Mouse (Mus musculus): ENCODE measurements around the gene Nup43. TPM values are rescaled to one million over a fixed set of nuclear protein-coding genes. Genes with fewer than 3 reads are reported as not detected.

Gene Nup43
- polyA plus RNA-seq, 1 experiment from 2014 or later = 90.2 TPM

DNA sequence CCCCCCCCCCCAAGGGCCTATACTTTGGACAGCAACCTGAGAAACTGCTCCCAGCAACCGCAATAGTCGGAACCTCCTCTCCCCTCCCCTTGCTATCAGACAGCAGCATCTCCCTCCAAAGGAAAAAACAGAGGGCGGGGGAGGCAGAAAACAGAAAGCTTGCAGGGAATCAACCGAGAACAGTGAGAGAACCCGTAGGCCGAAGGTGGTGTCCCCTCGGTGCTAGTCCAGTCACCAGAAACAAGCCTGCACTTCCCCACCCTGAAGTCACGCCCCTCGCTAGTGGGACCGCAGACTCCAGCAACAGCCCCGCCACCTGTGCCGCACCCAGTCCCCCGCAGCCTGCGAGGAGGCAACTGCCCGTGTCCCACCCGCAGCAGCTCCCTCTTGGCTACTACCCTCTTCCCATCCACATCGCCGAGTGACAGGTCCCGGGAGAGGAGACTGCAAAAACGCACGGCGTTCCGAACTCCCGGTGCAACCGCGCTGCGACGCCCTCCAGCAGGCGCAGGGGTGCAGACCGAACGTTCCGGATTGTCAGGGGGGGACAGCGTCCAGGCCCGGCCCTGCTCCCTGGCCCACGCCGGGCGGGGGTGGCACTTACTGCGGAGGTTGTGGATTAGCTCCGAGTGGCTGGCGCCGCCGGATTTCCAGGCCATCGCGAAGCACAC, 4.7 kb upstream of the Nup43 start:
- Histone ChIP-seq H3K36me3 (no peaks in the 10 kb centered on the region), H3K27me3 (ENCODE audit: low read depth, poor library complexity, severe bottlenecking) (no peaks in the 10 kb centered on the region), H3K9me3 (replicated peaks) (no peaks in the 10 kb centered on the region), H3K4me3 (peak overlapping the region; percentile 92), H3K27ac (replicated peaks) (peak overlapping the region; percentile 94), H3K4me1 (peaks cover 14% of the 10 kb centered on the region)
- no peak for DNase-seq (ENCODE audit: low spot score)
- under 1% methylated on average over 44 of the region's 44 CpGs for WGBS

DNA sequence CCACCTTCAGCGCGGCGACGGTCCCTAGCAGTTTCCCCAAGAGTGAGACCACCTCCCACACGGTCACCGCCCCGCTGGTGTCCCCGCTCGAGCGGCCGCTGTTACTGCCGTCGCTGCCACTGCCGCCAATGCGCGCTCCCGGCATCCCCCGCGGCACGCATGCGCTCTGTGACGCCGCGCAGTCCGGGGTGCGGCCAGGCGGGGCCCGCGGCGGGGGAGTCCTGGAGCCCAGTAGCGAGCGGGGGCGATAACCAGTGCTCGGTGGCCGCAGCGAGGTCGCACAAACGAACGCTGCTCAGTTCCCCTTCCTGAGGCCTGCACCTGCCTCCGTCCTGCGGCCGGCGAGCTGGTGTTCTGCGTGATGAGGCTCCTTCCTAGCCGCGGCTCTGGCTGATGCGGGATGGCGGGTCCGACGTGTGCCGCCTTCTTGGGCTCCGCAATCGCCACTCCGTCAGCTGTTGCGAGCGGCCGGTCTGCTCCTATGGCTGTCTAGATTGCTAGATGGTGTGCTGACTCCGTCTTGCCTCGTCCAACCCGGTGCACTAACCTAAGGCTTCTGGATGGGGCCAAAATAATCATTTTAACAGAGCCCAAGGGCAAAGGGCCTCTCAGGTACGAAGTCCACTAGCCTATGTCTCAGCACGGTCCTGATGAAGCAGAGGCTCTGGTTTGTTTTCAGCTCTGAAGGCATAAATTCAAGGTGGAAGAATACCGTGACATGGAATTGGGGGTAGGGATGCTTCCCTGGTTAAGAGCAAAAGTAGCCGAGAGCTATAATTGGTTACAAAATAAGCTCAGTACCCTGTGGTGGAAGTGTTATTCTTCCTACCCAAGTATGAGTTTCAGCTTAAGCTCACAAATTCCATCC, 3.9 kb upstream of the Nup43 start:
- WGBS = 2% methylated on average over 64 of the region's 64 CpGs
- Histone ChIP-seq H3K4me3 (peak overlapping the region; percentile 92), H3K27ac (replicated peaks) (peak overlapping the region; percentile 94), H3K36me3 (no peaks in the 10 kb centered on the region), H3K9me3 (replicated peaks) (no peaks in the 10 kb centered on the region), H3K27me3 (ENCODE audit: low read depth, poor library complexity, severe bottlenecking) (no peaks in the 10 kb centered on the region), H3K4me1 (peaks cover 21% of the 10 kb centered on the region)
- peak; percentile 90 for DNase-seq (ENCODE audit: low spot score)

DNA sequence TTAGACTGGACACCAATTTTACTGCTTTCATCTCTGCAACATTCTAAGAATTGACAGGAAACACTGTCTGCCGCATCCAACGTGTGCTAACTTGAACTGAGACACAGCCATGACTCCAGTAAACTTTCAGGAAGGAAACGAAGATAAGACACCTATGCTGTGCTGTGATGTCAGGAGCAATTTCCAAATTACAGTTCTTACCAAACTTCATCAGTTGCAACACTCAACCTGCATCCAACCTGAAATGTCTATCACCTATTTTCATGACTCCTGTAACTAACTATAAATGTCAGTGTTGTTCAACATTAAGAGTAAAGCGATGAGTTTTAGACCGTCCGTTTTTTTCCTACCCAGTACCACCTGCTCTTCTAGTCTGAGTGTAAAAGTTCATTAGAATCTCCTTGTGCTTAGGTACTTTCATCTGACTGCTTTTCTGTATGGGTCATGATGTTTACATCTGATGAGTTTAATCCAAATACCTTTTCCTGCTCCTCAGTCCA, 3.2 kb upstream of the Nup43 start:
- H3K4me1 ChIP-seq = peaks cover 24% of the 10 kb centered on the region
- peak overlapping the region; percentile 92 for H3K4me3 ChIP-seq
- 78% methylated on average over 6 of the region's 6 CpGs for WGBS
- H3K9me3 ChIP-seq (replicated peaks) = no peaks in the 10 kb centered on the region
- no peak for DNase-seq (ENCODE audit: low spot score)
- no peaks in the 10 kb centered on the region for H3K27me3 ChIP-seq (ENCODE audit: low read depth, poor library complexity, severe bottlenecking)
- H3K36me3 ChIP-seq = no peaks in the 10 kb centered on the region
- 0 out of 2 replicates have a peak overlapping the region, but pooled peaks have one; percentile 94 for H3K27ac ChIP-seq (replicated peaks)

DNA sequence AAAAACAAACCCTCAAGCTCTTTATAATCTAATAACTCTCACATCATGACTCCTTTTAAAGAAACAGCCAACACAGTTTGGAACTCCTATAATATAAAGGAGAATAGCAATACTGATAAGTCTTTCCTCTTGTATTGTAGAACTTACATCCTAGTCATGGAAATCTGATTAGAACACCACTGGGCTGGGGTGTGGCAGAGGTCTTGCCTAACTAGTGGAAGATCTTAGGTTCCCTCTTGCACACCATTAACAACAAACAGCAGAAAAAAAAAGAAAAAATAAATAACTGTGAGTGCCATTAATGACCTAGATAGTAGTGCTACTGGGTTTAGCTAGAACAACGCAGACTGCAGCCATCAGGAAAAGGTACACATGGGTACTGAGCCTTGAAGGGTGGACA, 2.4 kb upstream of the Nup43 start:
- Histone ChIP-seq H3K4me3 (no peak overlapping the region), H3K36me3 (peaks cover 6% of the 10 kb centered on the region), H3K27ac (replicated peaks) (no peak overlapping the region), H3K4me1 (peaks cover 24% of the 10 kb centered on the region), H3K27me3 (ENCODE audit: low read depth, poor library complexity, severe bottlenecking) (no peaks in the 10 kb centered on the region), H3K9me3 (replicated peaks) (no peaks in the 10 kb centered on the region)
- DNase-seq (ENCODE audit: low spot score) = no peak
- 89% methylated on average over 1 of the region's 1 CpGs for WGBS

DNA sequence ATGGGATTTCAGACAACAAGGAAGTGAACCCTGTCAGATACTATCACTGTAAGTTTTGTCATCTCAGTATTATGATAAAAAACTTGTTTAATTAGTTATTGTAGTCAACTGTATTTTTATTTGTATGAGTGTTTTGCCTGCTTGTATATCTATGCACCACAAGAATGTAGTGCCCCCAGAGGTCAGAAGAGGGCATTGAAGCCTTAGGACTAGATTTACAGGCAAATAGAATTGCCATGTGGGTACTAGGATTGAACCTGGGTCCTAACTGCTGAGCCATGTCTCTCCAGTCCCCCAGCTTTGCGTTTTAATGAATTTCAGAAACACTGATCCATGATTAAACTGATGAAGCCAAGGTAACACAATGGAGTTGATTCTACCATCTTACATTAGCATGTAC, 6.4 kb downstream of the Nup43 start:
- WGBS = 83% methylated on average over 1 of the region's 1 CpGs
- H3K27ac ChIP-seq (replicated peaks) = no peak overlapping the region
- H3K36me3 ChIP-seq = peaks cover 85% of the 10 kb centered on the region
- H3K27me3 ChIP-seq (ENCODE audit: low read depth, poor library complexity, severe bottlenecking) = no peaks in the 10 kb centered on the region
- H3K4me3 ChIP-seq = no peak overlapping the region
- no peak for DNase-seq (ENCODE audit: low spot score)
- H3K4me1 ChIP-seq = peaks cover under 1% of the 10 kb centered on the region; the same call in 1 of the 2 replicates
- no peaks in the 10 kb centered on the region for H3K9me3 ChIP-seq (replicated peaks)

GRCm38 (mm10) chr10:7680731-7681301, 13.5 kb downstream of the Nup43 start, which contains the start of the genes Pcmt1 and Lats1:
TSS of gene Pcmt1 (minus strand) at chr10:7681136.
TSS of gene Lats1 (plus strand) at chr10:7681214.
- Histone ChIP-seq H3K36me3 (peaks cover 49% of the 10 kb centered on the region), H3K27me3 (ENCODE audit: low read depth, poor library complexity, severe bottlenecking) (no peaks in the 10 kb centered on the region), H3K9me3 (replicated peaks) (no peaks in the 10 kb centered on the region), H3K27ac (replicated peaks) (peak within 1 kb of the TSS; percentile 99), H3K4me1 (peaks cover 30% of the 10 kb centered on the region), H3K4me3 (peak within 1 kb of the TSS; percentile 100)
- WGBS = under 1% methylated on average over 65 of the region's 65 CpGs
- DNase-seq (ENCODE audit: low spot score) = peak; percentile 92

DNA sequence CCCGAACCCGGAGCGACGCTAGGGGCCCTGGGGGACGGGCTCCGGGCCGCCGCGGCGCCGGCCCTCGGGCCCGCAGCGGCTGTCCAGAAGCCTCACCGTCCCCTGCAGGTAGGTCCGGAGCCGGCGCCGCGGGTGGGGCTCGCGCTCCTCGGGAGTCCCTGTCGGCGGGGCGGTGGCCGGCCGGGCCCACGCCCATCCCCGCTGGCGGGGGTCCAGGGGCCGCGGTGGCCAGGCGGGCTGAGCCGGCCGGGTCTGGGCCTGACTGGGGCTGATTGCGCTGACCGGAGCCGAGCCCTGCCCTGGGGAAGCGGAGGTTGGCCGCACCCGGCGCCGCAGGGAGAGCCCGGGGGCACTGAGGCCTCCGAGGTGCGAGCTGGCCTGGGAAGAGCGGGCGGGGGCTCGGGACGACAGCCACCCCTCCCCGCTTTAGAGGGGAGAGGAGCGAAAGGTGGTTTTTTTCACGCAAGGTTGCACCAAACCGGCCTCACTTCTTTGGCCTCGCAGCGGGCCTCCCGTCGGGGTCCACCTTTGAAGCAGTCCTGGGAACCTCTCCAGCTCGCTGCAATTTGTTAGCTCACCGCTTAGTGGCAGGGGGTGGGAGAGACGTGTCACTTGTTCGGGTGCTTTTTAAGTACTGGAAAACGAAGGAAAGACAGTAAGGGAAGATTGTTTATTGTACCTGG, 14.2 kb downstream of the Nup43 start:
- DNase-seq (ENCODE audit: low spot score) = peak; percentile 80
- no peaks in the 10 kb centered on the region for H3K27me3 ChIP-seq (ENCODE audit: low read depth, poor library complexity, severe bottlenecking)
- no peaks in the 10 kb centered on the region for H3K9me3 ChIP-seq (replicated peaks)
- peak overlapping the region; percentile 99 for H3K27ac ChIP-seq (replicated peaks)
- WGBS = under 1% methylated on average over 64 of the region's 64 CpGs
- H3K4me1 ChIP-seq = peaks cover 30% of the 10 kb centered on the region
- peaks cover 49% of the 10 kb centered on the region for H3K36me3 ChIP-seq
- peak overlapping the region; percentile 100 for H3K4me3 ChIP-seq

GRCm38 (mm10) chr10:7682249-7682648, 14.9 kb downstream of the Nup43 start:
- H3K27ac ChIP-seq (replicated peaks) = no peak overlapping the region
- H3K4me1 ChIP-seq = peaks cover 30% of the 10 kb centered on the region
- no peak for DNase-seq (ENCODE audit: low spot score)
- H3K9me3 ChIP-seq (replicated peaks) = no peaks in the 10 kb centered on the region
- peak overlapping the region; percentile 100 for H3K4me3 ChIP-seq
- 75% methylated on average over 3 of the region's 3 CpGs for WGBS
- H3K27me3 ChIP-seq (ENCODE audit: low read depth, poor library complexity, severe bottlenecking) = no peaks in the 10 kb centered on the region
- peaks cover 49% of the 10 kb centered on the region for H3K36me3 ChIP-seq

DNA sequence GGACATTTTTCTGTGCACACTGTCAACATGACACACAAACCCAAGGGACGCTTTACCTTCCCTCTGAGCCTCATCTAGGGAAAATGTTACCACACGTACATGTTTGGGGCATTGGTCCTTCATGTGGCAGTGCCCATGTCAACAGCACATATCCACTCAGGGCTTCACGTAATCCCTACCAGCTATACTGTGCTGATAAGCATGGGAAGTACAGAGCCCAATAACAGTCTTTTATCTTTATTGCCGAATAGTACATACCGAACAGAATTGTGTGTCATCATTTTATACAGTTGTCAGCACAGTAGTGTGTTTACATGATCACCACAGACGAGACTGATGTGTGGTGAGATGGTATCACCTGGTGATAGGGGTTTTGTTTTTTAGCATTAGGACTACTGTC, 19.6 kb downstream of the Nup43 start:
- WGBS = 94% methylated on average over 6 of the region's 6 CpGs
- Histone ChIP-seq H3K36me3 (peaks cover 38% of the 10 kb centered on the region), H3K27me3 (ENCODE audit: low read depth, poor library complexity, severe bottlenecking) (no peaks in the 10 kb centered on the region), H3K4me1 (peaks cover 14% of the 10 kb centered on the region), H3K27ac (replicated peaks) (no peak overlapping the region), H3K9me3 (replicated peaks) (no peaks in the 10 kb centered on the region), H3K4me3 (no peak overlapping the region)
- DNase-seq (ENCODE audit: low spot score) = no peak

DNA sequence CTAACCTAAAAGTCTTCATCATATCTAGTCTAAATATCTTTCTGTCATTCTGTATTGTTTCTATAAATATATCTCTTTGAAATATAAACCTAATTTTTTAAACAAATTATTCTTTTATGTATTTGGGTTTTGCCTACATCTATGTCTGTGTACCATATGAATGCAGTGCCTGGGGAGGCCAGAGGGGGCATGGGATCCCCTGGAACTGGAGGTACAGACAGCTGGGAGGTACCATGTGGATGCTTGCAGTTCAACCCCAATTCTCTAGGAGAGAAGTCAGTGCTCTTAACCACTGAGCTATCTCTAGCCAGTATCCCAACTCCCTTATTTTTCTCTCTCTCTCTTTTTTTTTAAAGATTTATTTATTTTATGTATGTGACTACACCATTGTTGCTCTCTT, 28.0 kb downstream of the Nup43 start:
- Histone ChIP-seq H3K9me3 (replicated peaks) (no peaks in the 10 kb centered on the region), H3K36me3 (peaks cover 92% of the 10 kb centered on the region), H3K4me1 (no peaks in the 10 kb centered on the region), H3K27ac (replicated peaks) (no peak overlapping the region), H3K4me3 (no peak overlapping the region), H3K27me3 (ENCODE audit: low read depth, poor library complexity, severe bottlenecking) (no peaks in the 10 kb centered on the region)
- no peak for DNase-seq (ENCODE audit: low spot score)

- H3K36me3 ChIP-seq = peaks cover 98% of the 10 kb centered on the region
- no peak overlapping the region for H3K27ac ChIP-seq (replicated peaks)
- DNase-seq (ENCODE audit: low spot score) = no peak
- H3K9me3 ChIP-seq (replicated peaks) = no peaks in the 10 kb centered on the region
- H3K27me3 ChIP-seq (ENCODE audit: low read depth, poor library complexity, severe bottlenecking) = no peaks in the 10 kb centered on the region
- H3K4me1 ChIP-seq = no peaks in the 10 kb centered on the region
- 92% methylated on average over 3 of the region's 3 CpGs for WGBS
- H3K4me3 ChIP-seq = no peak overlapping the region
Observed at GRCm38 (mm10) chr10:7700120-7700519, 32.8 kb downstream of the Nup43 start.

GRCm38 (mm10) chr10:7702586-7702985, 35.3 kb downstream of the Nup43 start:
- H3K36me3 ChIP-seq = peaks cover 97% of the 10 kb centered on the region
- no peak overlapping the region for H3K4me3 ChIP-seq
- H3K27me3 ChIP-seq (ENCODE audit: low read depth, poor library complexity, severe bottlenecking) = no peaks in the 10 kb centered on the region
- H3K27ac ChIP-seq (replicated peaks) = no peak overlapping the region
- WGBS = 95% methylated on average over 6 of the region's 6 CpGs
- no peaks in the 10 kb centered on the region for H3K4me1 ChIP-seq
- no peaks in the 10 kb centered on the region for H3K9me3 ChIP-seq (replicated peaks)
- no peak for DNase-seq (ENCODE audit: low spot score)
